Mouse (Mus musculus): Measurements from ENCODE around the gene Cd52. TPM values are rescaled to one million over a fixed set of nuclear protein-coding genes. Genes with fewer than 3 reads are reported as not detected.

Cd52 gene
- polyA plus RNA-seq, 1 experiment from 2014 or later: 24.6 TPM

DNA sequence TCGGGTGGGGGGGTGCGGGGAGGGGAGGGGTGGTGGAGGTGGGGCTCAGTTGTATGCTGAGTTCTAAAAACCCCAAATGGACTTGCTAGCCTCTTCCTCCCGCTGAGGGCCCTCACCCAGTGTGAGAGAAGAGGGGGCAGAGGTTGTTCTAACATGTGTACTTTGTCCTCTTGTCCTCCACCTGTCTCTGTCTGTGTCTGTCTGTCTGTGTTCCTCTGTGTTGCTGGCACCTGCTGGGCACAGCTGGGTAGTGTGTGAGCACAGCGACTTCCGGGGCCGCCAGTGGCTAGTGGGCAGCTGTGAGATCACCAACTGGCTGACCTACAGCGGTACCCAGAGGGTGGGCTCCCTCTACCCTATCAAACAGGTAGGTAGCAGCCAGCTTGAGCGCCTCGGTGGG, 5.9 kb downstream of the Cd52 start:
- H3K4me3 ChIP-seq (replicated peaks): no peak overlapping the region
- ATAC-seq (ENCODE audit: low read depth) (no peak), DNase-seq (no peak)
- no peak overlapping the region for H3K9ac ChIP-seq
- H3K4me2 ChIP-seq: no peak overlapping the region
- no peaks in the 10 kb centered on the region for H3K36me3 ChIP-seq
- H3K27ac ChIP-seq: no peak overlapping the region
- no peaks in the 10 kb centered on the region for H3K4me1 ChIP-seq (replicated peaks)
- WGBS (ENCODE audit: insufficient replicate concordance): 63% methylated on average over 9 of the region's 9 CpGs
- no peaks in the 10 kb centered on the region for H3K27me3 ChIP-seq
- no peaks in the 10 kb centered on the region for H3K9me3 ChIP-seq (replicated peaks)

DNA sequence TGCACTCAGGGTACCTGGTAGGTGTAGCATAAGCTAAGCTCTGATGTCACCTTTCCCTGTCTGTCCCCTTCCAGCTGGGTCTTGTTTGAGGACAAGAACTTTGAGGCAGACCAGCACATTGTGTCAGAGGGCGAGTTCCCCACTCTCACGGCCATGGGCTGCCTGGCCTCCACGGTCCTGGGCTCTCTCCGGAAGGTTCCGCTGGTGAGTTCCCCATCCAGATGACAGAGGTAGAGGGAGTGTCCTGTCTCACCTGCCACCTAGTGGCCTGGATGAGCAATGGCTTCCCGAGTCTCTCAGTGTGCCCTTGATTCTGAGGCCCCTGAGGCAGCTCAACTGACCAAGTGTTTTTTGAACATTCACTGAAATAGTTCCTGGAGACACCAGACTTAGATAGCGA, 7.5 kb downstream of the Cd52 start:
- H3K4me2 ChIP-seq: no peak overlapping the region
- 13% methylated on average over 7 of the region's 7 CpGs for WGBS (ENCODE audit: insufficient replicate concordance)
- H3K9me3 ChIP-seq (replicated peaks): no peaks in the 10 kb centered on the region
- no peak overlapping the region for H3K4me3 ChIP-seq (replicated peaks)
- no peak overlapping the region for H3K9ac ChIP-seq
- H3K27me3 ChIP-seq: no peaks in the 10 kb centered on the region
- H3K4me1 ChIP-seq (replicated peaks): peaks cover 3% of the 10 kb centered on the region
- ATAC-seq (ENCODE audit: low read depth) (peak; percentile 51), DNase-seq (peak; percentile 33)
- no peak overlapping the region for H3K27ac ChIP-seq
- H3K36me3 ChIP-seq: no peaks in the 10 kb centered on the region

DNA sequence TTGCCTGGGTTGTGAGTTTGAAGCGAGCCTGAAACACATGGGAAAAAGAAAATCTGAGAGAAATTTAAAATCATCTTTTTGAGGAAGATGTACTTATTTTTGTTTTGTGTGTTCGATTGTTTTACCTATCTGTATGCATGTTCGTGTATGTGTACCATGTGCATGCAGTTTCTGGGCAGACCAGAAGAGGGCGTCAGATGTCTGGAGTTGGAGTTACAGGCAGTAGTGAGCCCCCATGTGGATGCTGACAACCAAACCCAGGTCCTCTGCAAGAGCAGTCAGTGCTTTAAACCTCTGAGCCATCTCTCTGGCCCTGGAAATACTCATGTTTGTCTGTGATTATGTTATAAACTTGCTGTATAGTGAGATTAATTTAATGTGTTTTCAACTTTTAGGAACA, 9.9 kb downstream of the Cd52 start:
- H3K27me3 ChIP-seq: peaks cover 20% of the 10 kb centered on the region

DNA sequence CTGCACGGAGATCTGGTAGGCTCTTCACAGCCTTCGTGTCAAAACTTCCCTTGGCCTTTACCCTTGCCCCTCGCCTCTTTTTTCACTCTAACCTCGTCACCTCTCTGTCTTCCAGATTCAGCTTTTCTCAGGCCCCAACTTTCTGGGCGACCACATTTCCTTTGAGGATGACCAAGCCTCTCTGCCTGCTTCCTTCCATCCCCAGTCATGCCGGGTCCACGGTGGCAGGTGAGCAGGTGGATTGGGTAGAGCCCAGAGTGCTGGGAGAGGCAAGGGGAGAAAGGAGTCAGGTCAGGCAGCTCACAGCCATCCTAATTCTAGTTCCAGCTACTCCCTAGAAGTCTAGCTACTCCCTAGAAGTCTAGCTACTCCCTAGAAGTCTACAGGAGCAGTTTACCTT, 12.4 kb downstream of the Cd52 start:
- Histone ChIP-seq H3K4me2 (peak overlapping the region; percentile 68), H3K36me3 (no peaks in the 10 kb centered on the region), H3K4me1 (replicated peaks) (peaks cover 17% of the 10 kb centered on the region), H3K27me3 (peaks cover 20% of the 10 kb centered on the region), H3K9ac (no peak overlapping the region), H3K9me3 (replicated peaks) (no peaks in the 10 kb centered on the region), H3K27ac (no peak overlapping the region), H3K4me3 (replicated peaks) (peak overlapping the region; percentile 50)
- 11% methylated on average over 7 of the region's 7 CpGs for WGBS (ENCODE audit: insufficient replicate concordance)
- ATAC-seq (ENCODE audit: low read depth): no peak
- no peak for DNase-seq

More for the DNA sequence above, 9.9 kb downstream of the Cd52 start:
- DNase-seq: no peak
- H3K9ac ChIP-seq: no peak overlapping the region
- H3K4me1 ChIP-seq (replicated peaks): peaks cover 17% of the 10 kb centered on the region
- no peak overlapping the region for H3K4me2 ChIP-seq
- no peaks in the 10 kb centered on the region for H3K36me3 ChIP-seq
- no peak overlapping the region for H3K27ac ChIP-seq
- WGBS (ENCODE audit: insufficient replicate concordance): 71% methylated on average over 4 of the region's 4 CpGs
- no peak overlapping the region for H3K4me3 ChIP-seq (replicated peaks)
- no peaks in the 10 kb centered on the region for H3K9me3 ChIP-seq (replicated peaks)
- no peak for ATAC-seq (ENCODE audit: low read depth)

DNA sequence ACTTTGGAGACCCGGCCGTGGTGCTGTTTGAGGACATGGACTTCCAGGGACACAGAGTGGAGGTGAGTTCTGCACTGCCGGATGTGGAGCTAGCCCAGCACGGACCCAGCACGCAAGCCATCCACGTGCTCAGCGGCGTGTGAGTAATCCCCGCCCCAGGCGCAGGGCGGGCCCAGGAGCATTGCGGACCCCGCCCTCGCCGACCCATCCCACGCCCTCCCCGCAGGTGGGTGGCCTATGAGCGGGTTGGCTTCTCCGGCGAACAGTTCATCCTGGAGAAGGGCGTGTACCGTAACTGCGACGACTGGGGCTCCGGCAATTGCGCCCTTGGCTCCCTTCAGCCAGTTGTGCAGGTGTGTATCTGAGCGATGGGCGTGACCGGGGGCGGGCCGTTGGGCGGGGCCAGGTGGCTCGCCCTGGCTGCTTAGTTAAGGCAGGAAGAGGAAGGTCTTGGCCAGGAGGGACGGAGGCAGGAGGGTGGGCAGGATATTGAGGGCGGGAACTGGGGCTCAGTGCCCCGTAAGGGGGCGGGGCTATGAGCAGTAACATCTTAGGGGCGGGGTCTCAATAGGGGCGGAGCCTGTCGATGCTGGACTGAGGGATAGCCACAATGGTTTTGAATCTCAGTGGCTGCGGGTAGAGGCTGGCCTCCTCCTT, 13.0 kb downstream of the Cd52 start:
- under 1% methylated on average over 41 of the region's 41 CpGs for whole genome bisulfite sequencing (ENCODE audit: insufficient replicate concordance)
- Histone ChIP-seq H3K36me3 (no peaks in the 10 kb centered on the region), H3K9ac (peak overlapping the region; percentile 23; the same call in 1 of the 2 replicates), H3K4me3 (replicated peaks) (peak overlapping the region; percentile 50), H3K4me1 (replicated peaks) (peaks cover 17% of the 10 kb centered on the region), H3K4me2 (peak overlapping the region; percentile 68), H3K9me3 (replicated peaks) (no peaks in the 10 kb centered on the region), H3K27me3 (peaks cover 20% of the 10 kb centered on the region), H3K27ac (no peak overlapping the region)
- ATAC-seq (ENCODE audit: low read depth) (peak; percentile 88), DNase-seq (peak; percentile 72)

DNA sequence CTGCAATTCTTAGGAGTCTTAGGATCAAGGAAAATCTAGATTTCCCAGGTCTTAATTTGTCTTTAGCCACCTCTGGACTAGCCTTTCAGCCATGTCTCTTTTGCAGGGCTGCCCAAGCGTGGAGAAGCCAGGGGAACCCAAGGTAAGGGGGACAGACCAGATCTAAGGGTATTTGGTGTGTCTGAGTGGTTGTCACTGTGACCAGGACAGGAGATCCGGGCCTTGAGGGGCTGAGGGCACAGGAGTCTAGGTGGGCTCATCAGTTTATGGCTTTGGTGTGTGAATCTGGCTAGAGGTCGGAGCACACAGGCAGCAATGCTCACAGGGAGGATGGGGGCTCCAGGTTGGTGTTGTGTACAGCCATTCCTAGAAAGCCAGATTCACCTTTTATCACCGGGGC, 14.2 kb downstream of the Cd52 start:
- ATAC-seq (ENCODE audit: low read depth) (no peak), DNase-seq (no peak)
- Histone ChIP-seq H3K4me2 (no peak overlapping the region), H3K27me3 (peaks cover 20% of the 10 kb centered on the region), H3K4me1 (replicated peaks) (peaks cover 17% of the 10 kb centered on the region), H3K9me3 (replicated peaks) (no peaks in the 10 kb centered on the region), H3K4me3 (replicated peaks) (no peak overlapping the region), H3K27ac (no peak overlapping the region), H3K36me3 (no peaks in the 10 kb centered on the region), H3K9ac (no peak overlapping the region)
- 75% methylated on average over 4 of the region's 4 CpGs for WGBS (ENCODE audit: insufficient replicate concordance)

DNA sequence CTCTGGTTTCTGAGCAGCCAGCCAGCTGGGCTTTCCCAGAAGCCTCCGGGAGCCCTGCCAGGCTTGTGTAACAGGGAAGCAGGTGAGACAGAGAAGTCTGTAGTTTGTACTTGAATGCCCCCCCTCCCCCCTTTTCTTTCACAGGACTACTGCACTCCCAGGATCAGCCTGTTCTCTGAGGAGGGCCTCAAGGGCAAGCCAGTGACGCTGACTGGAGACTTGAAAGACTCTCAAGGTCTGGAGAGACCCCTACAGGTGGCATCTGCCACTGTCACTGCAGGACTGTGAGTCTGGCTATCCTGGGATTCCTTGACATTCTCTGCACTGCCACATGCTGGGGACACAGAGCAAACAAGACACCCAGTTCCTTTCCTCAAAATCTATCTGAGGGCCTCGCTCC, 16.2 kb downstream of the Cd52 start:
- H3K27ac ChIP-seq: no peak overlapping the region
- ATAC-seq (ENCODE audit: low read depth): no peak

DNA sequence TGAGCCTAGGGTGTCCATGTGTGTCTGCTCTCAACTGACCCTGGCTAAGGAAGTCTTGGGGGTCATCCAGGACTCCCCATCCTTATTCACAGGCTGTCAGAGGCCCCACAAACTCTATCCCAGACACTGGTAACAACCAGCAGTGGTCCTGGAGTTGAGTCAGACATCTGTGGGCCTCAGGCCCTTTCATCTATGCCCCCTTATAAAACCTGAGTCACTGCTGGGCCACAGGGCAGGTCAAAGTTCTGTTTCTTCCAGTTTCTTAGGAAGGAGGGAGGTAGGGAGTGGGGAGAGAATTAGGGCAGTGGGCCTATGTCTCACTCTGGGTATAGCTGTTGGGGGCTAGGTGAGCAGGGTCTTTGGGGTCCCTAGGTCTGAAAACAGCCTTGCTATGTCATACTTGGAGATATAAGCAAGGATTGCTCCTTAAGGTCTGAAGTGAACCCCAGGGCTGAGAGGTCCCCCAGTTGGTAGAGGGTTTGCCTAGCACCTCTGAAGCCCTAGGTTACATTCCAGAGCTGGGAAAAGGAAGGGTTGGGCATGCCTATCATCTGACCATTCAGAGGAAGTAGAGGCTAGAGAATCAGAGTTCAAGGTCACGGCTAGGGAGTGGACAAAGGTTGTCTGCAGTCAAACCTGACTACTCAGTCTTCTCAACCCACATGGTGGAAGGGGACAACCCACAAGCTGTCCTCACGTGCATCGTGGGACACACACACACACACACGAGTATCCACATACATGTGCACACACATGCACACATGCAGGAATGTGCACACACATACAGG, 25.9 kb downstream of the Cd52 start:
- Histone ChIP-seq H3K9ac (no peak overlapping the region), H3K36me3 (no peaks in the 10 kb centered on the region), H3K9me3 (replicated peaks) (no peaks in the 10 kb centered on the region), H3K4me3 (replicated peaks) (no peak overlapping the region), H3K4me1 (replicated peaks) (no peaks in the 10 kb centered on the region), H3K4me2 (no peak overlapping the region), H3K27ac (no peak overlapping the region), H3K27me3 (peaks cover 25% of the 10 kb centered on the region)
- ATAC-seq (ENCODE audit: low read depth): no peak
- DNase-seq: no peak
- 66% methylated on average over 4 of the region's 4 CpGs for WGBS (ENCODE audit: insufficient replicate concordance)

More for the DNA sequence above, 16.2 kb downstream of the Cd52 start:
- H3K27me3 ChIP-seq: peaks cover 20% of the 10 kb centered on the region
- no peak overlapping the region for H3K9ac ChIP-seq
- H3K4me3 ChIP-seq (replicated peaks): no peak overlapping the region
- no peaks in the 10 kb centered on the region for H3K36me3 ChIP-seq
- DNase-seq: peak; percentile 27
- peaks cover 17% of the 10 kb centered on the region for H3K4me1 ChIP-seq (replicated peaks)
- no peak overlapping the region for H3K4me2 ChIP-seq
- H3K9me3 ChIP-seq (replicated peaks): no peaks in the 10 kb centered on the region
- 20% methylated on average over 3 of the region's 3 CpGs for whole genome bisulfite sequencing (ENCODE audit: insufficient replicate concordance)

DNA sequence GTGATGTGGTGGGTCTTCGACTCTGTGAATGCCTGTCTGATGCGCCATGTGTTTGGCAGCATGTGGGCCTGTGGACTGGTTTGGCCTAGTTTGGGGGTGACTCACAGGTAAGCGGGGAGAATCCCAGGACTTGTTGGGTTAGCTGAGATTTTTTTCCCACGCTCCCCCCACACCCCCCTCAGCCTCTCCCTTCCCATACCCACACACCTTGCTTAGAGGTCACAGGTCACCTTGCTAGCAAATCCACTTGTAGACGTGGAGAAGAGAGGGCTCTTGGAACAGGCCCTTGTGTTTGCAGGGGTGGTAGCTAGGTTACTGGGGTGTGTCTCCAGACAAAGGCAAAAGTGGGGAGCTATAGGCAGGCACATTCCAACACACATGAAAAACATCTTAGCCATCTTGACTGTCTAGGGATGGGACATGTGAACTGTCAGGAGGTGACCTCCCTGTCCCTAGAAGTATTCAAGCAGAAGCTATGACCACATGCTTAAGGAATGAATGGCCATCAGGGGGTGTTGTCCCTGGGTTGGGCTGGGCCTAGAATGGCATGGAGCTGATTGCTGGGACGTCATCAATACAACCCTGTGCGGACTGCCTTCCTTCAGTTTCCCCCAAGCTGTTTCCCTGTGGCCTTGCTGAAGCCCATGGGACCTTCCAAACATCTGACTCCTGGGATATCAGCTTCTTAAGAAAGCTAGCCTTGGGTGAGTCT, 26.9 kb downstream of the Cd52 start:
- DNase-seq: no peak
- no peak overlapping the region for H3K4me3 ChIP-seq (replicated peaks)
- no peaks in the 10 kb centered on the region; the same call in 1 of the 2 replicates for H3K4me1 ChIP-seq (replicated peaks)
- peaks cover 25% of the 10 kb centered on the region for H3K27me3 ChIP-seq
- 73% methylated on average over 7 of the region's 7 CpGs for WGBS (ENCODE audit: insufficient replicate concordance)
- H3K4me2 ChIP-seq: no peak overlapping the region
- no peaks in the 10 kb centered on the region for H3K9me3 ChIP-seq (replicated peaks)
- no peak overlapping the region for H3K9ac ChIP-seq
- H3K36me3 ChIP-seq: no peaks in the 10 kb centered on the region
- no peak overlapping the region for H3K27ac ChIP-seq
- ATAC-seq (ENCODE audit: low read depth): no peak

DNA sequence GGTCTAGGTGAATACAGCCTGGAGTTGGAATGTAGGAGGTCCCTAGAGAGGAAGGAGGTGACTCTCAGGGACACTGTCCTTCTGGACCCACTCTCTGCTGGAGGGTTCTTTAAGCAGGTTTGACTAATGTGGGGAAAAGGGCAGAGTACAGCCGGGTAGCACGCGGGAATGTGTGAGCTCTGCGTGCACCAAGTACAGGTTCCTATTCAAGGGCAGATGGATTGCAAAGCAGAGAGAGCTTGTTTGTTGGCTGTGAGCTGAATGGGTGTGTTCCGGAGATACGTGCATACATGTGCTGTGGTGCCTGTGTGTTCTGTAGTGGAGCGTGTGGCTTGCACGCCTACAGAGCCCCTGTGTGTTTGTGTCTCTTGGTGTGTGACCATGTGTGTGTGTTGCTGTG, 27.5 kb downstream of the Cd52 start:
- Histone ChIP-seq H3K36me3 (no peaks in the 10 kb centered on the region), H3K27me3 (peaks cover 25% of the 10 kb centered on the region), H3K4me1 (replicated peaks) (peaks cover 5% of the 10 kb centered on the region), H3K4me3 (replicated peaks) (no peak overlapping the region), H3K27ac (no peak overlapping the region), H3K4me2 (no peak overlapping the region), H3K9me3 (replicated peaks) (no peaks in the 10 kb centered on the region), H3K9ac (no peak overlapping the region)
- DNase-seq (no peak), ATAC-seq (ENCODE audit: low read depth) (no peak)
- 76% methylated on average over 8 of the region's 8 CpGs for WGBS (ENCODE audit: insufficient replicate concordance)

DNA sequence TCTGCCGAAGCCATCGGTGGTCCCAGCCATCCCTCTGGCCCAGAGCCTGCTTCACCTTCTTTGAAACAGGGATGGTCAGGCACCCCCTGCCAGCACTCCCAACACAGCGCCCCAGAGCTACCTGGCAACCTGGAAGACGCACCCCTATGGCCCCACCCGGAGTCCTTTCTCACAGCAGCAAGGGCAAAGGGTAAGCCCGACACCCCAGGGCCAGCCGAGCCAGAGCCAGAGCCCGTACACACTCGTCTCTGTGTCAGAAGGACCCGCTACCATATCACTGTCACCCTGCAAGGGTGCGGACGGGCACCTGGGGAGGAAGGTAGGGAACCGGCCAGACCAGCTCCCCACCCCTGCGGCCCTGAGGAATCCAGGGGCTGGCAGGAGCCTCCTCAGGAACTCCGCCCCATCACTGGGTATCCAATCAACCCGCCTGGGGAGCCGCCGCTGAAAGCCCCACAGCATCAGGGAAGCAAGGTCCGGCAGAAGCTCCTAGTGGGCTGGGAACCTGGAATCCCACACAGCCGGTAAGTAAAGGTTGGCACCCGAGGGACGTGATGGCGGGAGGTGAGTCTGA, 29.4 kb downstream of the Cd52 start:
- Histone ChIP-seq H3K4me3 (replicated peaks) (no peak overlapping the region), H3K9ac (no peak overlapping the region), H3K27me3 (peaks cover 32% of the 10 kb centered on the region), H3K9me3 (replicated peaks) (no peaks in the 10 kb centered on the region), H3K4me1 (replicated peaks) (peaks cover 19% of the 10 kb centered on the region), H3K4me2 (no peak overlapping the region), H3K36me3 (no peaks in the 10 kb centered on the region), H3K27ac (no peak overlapping the region)
- WGBS (ENCODE audit: insufficient replicate concordance): 28% methylated on average over 23 of the region's 23 CpGs
- ATAC-seq (ENCODE audit: low read depth): no peak
- no peak for DNase-seq
